Mouse (Mus musculus) gastrocnemius, postnatal 14 days (tissue): ENCODE measurements at regions not wholly inside any gene's neighbourhood (a gene's known extent, or its start where the extent isn't known, plus 50 kb on each side); places are given as distances from the start of the nearest gene placed in this dataset.

Experiments
- DNase-seq: peaks from one replicate; pipeline ENCODE4 v3.0.0; 2021; ENCODE audit warnings: mixed read lengths
- intact Hi-C: fragments of 180-260 bp; cut with DNase I; formaldehyde crosslinking; loops from one replicate; pipeline ENCODE4 v1.15.1; 2025; ENCODE audit warnings: low total_unique reads

GRCm38 (mm10) chr11:56442381-56442780, 401.6 kb upstream of the Nmur2 start:
- no peak for DNase-seq

GRCm38 (mm10) chr11:56441071-56441470, 400.3 kb upstream of the Nmur2 start:
- intact Hi-C loops: no loop called here
- no peak for DNase-seq

More at GRCm38 (mm10) chr11:56442381-56442780, 401.6 kb upstream of the Nmur2 start:
- intact Hi-C loops: no loop called here

- intact Hi-C loops: no loop called here
- DNase-seq: no peak
These were observed 390.3 kb upstream of the Nmur2 start for GRCm38 (mm10) chr11:56431089-56431488.

- intact Hi-C loops: no loop called here
- no peak for DNase-seq
These were observed 344.0 kb upstream of the Nmur2 start for GRCm38 (mm10) chr11:56384761-56385160.

GRCm38 (mm10) chr11:56377535-56377934, 336.7 kb upstream of the Nmur2 start:
- intact Hi-C loops: no loop called here
- DNase-seq: no peak

- DNase-seq: no peak
- intact Hi-C loops: no loop called here
These were observed 333.5 kb upstream of the Nmur2 start for GRCm38 (mm10) chr11:56374329-56374728.

GRCm38 (mm10) chr11:56373624-56374023, 332.8 kb upstream of the Nmur2 start:
- intact Hi-C loops: no loop called here
- DNase-seq: no peak

- DNase-seq: no peak
- intact Hi-C loops: no loop called here
These were observed 316.9 kb upstream of the Nmur2 start for GRCm38 (mm10) chr11:56357690-56358089.

GRCm38 (mm10) chr11:56351798-56352366, 311.1 kb upstream of the Nmur2 start:
- intact Hi-C loops: no loop called here
- no peak for DNase-seq

- intact Hi-C loops: no loop called here
- DNase-seq: no peak
These were observed 310.4 kb upstream of the Nmur2 start for GRCm38 (mm10) chr11:56351231-56351630.

- intact Hi-C loops: no loop called here
- DNase-seq: no peak
These were observed 309.0 kb upstream of the Nmur2 start for GRCm38 (mm10) chr11:56349766-56350165.

- intact Hi-C loops: no loop called here
- DNase-seq: no peak
These were observed 307.6 kb upstream of the Nmur2 start for GRCm38 (mm10) chr11:56348408-56348807.

GRCm38 (mm10) chr11:56343083-56343482, 302.3 kb upstream of the Nmur2 start:
- DNase-seq: no peak
- intact Hi-C loops: no loop called here

GRCm38 (mm10) chr11:56341731-56342130, 300.9 kb upstream of the Nmur2 start:
- no peak for DNase-seq
- intact Hi-C loops: no loop called here

- intact Hi-C loops: no loop called here
- DNase-seq: no peak
These were observed 300.2 kb upstream of the Nmur2 start for GRCm38 (mm10) chr11:56341040-56341439.

- intact Hi-C loops: no loop called here
- DNase-seq: no peak
These were observed 297.7 kb upstream of the Nmur2 start for GRCm38 (mm10) chr11:56338511-56338910.

GRCm38 (mm10) chr11:56335937-56336336, 295.1 kb upstream of the Nmur2 start:
- intact Hi-C loops: no loop called here
- no peak for DNase-seq

GRCm38 (mm10) chr11:56320293-56320692, 279.5 kb upstream of the Nmur2 start:
- intact Hi-C loops: no loop called here

GRCm38 (mm10) chr11:56315221-56315987, 274.6 kb upstream of the Nmur2 start:
- intact Hi-C loops: no loop called here
- no peak for DNase-seq

More at GRCm38 (mm10) chr11:56320293-56320692, 279.5 kb upstream of the Nmur2 start:
- no peak for DNase-seq

GRCm38 (mm10) chr11:56309549-56309948, 268.7 kb upstream of the Nmur2 start:
- no peak for DNase-seq
- intact Hi-C loops: no loop called here

- no peak for DNase-seq
- intact Hi-C loops: no loop called here
These were observed 267.7 kb upstream of the Nmur2 start for GRCm38 (mm10) chr11:56308383-56309105.
